Mouse (Mus musculus): ENCODE measurements at regions not wholly inside any gene's neighbourhood (a gene's known extent, or its start where the extent isn't known, plus 50 kb on each side); places are given as distances from the start of the nearest gene placed in this dataset.

DNA sequence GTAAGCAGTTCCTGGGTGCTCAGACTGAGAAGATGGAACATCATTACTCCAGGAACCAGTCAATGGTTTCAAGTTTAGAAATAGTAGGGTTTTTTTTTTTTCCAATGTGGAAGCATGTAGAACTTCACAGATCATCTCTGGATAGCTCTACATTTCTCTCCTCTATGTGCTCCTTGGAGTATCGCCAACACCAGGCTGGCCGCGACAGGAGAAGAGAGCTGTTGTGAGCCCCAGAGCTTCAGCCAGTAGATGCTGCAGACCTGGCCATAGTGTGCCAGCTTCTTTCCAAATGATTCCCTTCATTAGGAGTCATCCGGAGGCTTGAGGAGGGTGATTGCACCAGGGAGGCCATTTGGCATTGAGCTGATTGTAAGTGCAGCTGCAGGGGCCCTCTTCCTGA is 322.6 kb upstream of the Thsd7b start:
- DNase-seq: no peak

DNA sequence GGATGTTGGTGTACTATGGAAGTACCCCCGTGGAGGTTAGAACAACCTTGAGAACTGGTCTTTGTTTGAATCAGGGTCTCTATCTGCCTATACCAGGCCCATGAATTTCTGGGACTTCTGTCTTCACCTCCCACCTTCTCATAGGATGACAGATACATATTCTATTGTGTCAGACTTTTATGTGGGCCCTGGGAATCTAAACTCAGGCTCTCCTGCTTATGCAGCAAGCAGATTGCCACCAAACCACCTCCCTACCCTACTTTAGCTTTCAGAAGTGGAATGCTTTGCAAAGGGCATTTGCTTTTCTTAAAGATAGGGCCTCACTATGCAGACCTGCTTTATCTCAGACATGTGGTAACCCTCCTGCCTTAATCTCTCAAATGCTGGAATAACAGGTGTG is 322.7 kb upstream of the Cxcr4 start:
- DNase-seq: no peak

DNA sequence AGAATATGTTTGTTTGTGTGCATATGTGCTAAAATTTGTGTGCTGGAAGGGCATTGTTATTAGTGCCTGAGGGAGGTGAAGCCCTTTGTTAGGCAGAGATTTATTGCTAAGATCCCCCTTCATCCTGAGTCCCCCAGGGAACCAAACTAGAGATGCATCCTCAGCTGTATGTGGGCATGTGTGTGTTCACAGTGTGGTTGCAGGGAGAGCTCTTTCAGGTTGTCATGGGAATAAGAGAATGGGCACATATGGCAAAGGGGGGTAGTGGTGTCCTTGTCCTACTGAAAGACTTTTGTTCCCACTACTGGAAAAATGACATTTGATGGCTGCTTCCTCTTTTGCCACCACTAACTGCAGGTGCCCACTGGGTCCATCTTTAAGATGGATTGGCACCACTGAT is 320.4 kb upstream of the Cxcr4 start:
- DNase-seq: no peak

DNA sequence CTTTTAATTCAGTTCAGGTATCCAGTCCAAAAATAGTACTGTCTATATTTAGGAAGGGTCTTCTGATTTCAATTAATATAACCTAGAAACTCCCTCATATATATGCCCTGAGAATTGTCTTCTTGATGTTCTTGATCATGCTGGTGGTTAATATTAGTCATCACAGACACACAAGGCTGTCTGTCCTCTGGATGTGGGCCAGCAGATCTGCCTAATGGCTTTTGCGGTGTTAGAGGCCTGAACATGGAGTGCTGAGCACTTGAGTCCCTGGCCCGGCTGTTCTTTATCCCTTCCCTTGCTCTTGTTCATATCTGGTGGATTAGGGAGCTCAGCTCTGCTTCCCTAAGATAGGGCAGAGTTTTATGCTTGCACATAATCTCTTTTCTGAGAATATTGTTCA is 315.5 kb upstream of the Cxcr4 start:
- DNase-seq: no peak

DNA sequence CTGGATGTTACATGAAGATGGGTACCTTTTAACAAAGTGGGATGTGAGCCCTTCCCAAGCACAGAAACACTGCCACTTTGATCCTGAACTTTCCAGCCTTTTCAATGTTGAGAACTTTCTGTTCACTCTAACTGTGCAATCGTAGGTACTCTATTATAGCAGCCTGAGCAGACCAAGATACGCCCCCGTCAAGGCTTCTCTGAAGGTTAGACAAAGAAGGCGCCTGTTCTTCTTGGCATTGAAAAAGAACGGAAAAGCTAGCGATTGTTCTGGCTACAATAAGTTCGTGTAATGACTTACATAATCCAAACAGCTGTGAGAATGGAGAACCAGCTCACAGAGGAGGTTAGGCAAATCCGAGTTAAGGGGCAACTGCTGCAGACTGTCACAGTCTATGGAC is 305.9 kb upstream of the Cxcr4 start:
- no peak for DNase-seq

DNA sequence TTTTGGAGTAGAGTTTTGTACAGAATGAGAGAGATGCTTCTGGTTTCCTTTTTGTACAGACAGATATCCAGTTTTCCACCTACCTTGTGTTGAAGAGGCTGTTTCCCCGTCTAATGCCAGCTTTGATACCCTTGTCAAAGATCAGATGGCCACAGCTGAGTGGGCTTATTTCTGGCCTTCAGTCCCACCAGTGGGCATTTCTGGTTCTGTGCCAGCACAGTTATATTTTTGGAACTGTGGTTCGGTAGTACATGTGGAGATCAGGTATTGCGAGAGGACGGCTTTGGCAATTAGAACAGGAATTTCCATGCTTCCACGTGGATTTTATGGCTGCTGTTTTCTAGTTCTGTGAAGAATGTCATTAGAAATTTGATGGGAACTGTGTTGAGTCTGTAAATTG is 302.5 kb upstream of the Cxcr4 start:
- DNase-seq: no peak

DNA sequence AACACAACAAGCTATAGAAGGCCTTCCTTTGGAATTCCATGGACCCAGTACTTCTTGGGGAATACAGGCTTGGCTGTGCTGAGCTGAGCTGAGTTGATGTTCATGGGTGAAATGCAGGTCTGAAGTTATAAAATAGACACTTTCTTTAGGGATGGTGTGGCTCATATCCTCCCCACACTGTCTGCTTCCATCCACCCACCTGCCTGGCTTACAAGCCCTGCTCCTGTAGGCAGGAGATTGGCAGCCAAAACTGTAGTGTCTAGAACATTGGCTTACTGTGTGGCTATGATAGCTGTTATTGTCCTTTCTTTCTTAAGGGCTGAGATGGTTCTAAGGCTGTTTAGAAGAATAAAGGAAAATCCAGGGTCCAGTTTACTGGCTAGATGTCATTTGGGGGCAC is 286.2 kb upstream of the Cxcr4 start:
- DNase-seq: no peak

DNA sequence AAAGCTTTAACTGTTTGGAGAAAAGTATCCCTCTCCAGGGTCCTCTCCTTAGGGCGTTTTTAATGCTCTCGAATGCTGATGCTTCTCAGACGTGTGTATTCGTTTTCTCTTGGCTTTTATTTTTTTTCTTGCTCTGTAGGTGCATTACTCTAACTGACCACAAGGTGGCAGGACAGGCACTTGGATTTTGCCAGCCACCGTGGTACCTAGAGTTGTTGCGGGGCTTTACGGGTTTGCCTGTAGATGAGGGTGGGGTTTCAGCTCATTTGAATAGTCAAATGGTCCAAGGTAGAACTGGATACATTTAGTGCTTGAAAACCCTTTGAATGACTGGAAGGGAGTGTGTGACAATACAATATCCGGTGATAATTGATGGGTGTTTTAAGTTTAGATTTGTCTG is 283.2 kb upstream of the Cxcr4 start:
- peak; percentile 34 for DNase-seq

DNA sequence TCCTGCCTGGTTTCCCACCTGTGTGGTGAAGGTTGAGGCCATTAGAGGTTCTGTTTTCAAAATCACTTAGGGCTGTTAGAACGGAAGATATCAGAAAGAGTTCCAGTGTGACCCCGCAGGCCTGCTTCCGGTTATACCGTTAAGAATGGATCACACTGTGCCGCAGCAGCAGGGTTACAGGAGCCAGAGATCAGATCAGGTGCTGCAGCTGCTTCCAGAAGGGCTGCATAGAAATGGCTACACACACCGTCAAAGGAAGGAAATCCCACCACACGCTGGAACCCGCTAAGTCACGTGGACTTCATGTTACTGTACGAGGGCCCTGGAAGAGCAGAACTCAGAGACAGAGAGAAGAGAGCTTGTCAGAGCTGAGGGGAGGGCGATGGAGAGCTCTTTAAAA is 282.1 kb upstream of the Cxcr4 start:
- peak; percentile 12 for DNase-seq

DNA sequence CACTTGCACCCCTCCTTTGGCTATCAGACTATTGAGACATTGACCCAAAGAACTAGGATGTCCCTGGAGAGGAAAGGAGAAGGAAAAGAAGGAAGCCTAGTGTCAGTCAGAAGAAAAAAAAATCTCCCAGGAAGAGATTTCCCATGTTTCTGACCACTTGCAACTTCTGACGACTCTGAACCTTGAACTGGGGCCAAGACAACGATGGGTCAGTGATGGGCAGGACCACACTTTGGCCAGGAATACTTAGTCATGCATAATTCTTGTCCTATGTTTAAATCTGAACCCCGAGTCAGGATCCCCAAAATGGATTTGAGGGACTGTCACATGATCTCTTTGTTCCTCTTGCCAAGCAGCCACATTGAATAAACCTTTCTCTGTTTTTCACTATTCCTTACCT is 276.7 kb upstream of the Cxcr4 start:
- no peak for DNase-seq

DNA sequence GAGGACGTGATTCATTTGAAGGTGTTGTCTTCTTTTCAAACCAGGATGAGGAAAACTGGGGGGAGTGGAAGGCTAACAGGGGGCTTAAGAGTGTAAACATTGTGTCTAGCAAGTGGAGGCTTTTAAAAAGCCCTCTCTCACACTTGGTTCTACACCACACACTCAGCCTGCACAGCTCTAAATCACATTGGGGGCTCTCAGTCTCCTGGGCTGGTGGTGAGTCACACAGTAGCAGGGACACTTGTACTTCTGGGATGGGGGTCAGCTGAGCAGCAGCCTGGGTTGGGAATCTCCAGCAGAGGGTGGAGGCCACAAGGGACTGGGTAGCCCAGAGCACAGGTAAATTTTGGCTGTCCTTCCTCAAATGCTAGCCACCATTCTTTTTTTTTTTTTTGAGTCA is 268.4 kb upstream of the Cxcr4 start:
- DNase-seq: no peak

DNA sequence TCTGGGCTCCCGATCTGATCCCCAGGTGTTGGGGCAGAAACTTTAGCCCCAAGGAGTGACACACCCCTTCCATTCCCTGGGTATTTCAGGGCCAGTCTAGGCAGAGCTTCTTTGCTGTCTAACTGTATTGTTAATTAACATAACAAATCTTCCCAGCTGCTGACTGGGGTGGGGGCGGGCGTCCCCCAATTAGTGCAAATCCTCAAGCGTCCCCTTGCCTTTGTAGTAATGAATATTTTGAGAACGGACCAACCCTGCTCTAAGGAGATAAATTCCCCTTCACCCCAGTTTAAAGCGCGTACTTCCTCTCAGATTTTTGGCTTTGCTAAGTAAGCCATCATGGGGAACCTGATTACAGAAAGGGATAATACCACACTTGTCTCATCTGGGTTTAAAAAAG is 268.0 kb upstream of the Cxcr4 start:
- no peak for DNase-seq

DNA sequence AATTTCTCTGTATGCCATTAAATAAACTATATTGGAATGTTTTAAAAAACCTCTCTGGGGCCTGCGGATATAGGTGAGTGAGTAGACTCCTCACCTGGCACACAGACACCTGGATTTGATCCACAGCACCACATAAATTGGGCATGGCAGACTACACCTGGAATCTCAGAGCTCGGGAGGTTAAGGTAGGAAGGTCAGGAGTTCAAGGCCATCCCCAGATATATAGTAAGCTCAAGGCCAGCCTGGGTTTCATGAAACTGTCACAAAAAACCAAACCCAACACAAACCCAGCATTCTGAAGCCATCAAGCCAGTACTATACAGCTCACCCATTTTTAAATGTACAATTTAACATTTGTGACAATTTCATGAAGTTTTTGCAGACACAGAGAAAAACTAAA is 266.6 kb upstream of the Cxcr4 start:
- no peak for DNase-seq

DNA sequence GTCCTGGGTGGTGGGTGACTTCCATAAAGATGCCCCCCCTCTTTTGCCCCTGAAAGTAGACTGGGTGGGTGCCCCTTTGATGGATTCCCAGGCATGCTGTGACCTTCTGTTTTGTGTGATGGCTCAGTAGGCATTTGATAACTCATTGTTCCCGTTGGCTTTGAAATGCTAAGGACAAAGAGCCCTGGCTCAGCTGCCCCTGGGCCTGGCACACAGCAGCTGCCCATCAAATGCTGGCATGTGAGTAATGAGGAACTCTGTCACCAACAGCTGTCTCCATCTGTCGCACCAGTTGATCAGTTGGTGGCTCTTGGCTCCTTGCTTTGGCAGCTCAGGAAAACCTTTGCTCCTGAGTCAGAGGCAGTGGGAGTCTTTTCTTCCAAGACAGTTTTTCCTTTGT is 264.8 kb upstream of the Cxcr4 start:
- DNase-seq: no peak

DNA sequence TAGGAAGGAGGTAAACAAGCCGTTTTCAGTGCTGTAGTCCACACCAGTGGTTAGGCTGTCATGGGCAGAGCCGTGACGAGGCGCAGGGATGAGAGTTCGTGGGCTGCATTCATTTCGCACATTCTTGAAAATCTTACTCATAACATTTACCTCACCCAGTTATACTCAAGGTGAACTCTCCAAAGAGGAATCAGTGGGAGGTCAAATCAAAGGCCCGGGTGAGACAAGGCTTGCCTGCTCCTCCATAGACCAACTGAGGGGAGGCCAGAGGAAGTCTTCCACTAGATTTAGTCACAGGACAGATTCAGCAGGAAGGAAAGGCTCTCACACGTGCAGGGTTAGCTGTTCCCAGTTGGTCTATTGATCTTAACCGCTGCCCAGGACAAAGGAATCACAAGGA is 262.6 kb upstream of the Cxcr4 start:
- DNase-seq: no peak

DNA sequence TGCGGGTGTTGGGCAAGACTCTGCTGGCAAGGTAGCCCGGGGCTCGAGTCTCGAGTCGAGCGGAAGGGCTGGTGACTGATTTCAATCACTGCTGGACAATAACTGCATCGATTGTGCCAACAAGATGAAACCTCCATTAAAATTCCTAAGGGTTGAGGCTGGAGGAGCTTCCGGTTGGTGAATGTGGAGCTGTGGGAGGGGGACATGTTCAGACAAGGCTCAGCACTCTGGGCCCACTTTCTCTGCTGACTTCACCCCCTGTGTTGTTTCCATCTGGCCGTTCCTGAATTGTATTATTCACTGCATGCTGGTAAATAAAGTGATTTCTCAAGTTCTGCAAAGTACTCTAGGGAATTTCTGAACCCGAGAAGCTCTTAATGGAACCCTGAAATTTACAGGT is 261.2 kb upstream of the Cxcr4 start:
- DNase-seq: no peak

DNA sequence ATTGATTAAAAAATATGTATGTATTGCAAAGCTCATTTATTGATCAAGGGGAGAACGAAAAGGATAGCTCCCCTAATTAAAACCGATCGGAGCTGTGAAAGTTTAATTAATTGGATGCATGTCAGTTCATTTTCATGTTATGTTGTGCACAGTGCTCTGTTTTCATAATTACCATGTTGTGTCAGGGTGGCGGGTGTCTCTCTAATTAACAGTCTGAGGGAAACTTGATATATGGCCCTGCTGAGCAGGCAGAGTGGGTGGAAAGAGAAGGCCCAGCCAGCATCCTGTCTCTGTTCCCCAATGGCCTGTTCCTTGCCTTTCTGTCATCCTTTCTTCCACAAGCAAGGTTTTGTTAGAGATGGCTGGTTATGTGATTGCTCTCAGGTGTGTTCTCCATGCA is 245.3 kb upstream of the Cxcr4 start:
- no peak for DNase-seq

DNA sequence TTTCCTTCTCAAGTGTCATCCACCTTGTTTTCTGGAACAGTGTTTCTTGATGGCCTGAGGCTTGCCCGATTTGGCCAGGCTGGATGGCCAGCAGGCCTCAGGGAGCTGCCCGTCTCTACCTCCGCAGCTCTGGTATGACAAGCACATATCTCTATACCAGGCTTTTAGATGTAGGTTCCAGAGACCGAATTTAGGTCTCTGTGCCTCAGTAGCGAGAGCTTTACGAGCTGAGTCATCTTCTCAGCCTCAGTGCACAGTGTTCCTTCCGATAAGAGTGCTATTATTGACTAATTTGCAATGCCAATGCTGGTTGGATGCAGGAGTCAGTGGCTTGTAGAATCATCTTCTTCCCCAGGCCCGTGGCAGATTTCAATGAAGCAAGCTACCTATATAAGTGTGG is 243.4 kb upstream of the Cxcr4 start:
- no peak for DNase-seq

DNA sequence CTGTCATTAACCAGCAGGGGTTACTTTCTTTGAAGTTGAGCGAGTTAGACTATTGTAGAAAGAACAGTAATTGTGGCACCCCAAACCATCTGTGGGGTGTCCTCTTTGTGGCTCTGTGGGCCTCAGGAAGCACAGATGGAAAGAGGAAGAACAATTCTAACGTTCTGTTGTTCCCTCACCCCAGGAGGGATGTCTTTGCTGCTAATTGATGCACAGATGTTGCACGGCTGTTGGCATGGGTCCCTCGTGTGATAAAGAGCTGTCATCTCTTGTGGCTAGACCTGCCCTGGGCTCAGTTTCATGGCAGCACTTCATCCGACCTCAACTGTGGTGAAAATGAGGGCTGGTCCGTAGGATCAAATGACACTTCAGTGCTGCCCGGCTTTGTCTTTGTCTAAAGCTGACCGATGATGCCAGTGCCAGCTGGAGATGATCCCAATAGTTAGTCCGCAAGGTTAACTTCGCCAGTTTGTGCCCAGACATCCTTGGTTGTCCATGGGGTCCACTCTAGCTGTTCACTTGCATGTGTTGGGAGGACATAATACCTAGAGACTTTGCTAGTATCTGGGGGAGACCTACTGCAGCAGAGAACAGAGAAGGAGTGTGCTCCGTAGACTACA is 241.1 kb upstream of the Cxcr4 start:
- DNase-seq: no peak

DNA sequence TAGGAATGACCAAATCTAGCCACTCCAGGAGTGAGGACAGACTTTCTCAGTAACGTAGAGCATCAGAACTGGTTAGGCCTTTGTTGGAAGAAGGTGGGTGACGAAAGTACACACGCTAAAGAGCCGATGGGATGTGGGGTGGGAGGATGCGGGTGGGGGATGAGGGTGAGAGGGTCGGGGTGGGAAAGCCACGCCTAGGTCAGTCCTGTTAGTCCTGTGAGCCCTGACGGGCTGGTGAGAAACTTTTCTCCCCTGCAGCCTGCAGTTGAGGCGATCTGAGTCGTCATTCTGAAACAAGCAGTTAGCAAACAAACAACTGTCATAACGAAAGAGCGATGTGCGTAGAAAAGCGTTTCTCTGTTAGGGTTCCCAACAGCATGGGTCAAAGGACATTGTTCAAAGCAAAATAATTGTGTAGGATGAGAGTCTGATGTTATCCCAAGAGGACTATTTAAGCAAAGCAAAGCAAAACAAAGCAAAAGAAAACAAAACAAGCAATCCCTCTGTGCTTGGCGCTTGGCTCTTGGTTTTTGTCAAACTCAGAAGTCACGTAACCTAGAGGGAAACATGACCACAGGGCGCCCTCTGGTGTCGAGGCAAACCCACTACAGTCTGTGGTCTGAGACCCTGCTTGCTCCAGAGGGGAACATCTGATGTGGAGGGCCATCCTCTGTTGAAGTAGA is 240.2 kb upstream of the Cxcr4 start:
- DNase-seq: peak; percentile 91

DNA sequence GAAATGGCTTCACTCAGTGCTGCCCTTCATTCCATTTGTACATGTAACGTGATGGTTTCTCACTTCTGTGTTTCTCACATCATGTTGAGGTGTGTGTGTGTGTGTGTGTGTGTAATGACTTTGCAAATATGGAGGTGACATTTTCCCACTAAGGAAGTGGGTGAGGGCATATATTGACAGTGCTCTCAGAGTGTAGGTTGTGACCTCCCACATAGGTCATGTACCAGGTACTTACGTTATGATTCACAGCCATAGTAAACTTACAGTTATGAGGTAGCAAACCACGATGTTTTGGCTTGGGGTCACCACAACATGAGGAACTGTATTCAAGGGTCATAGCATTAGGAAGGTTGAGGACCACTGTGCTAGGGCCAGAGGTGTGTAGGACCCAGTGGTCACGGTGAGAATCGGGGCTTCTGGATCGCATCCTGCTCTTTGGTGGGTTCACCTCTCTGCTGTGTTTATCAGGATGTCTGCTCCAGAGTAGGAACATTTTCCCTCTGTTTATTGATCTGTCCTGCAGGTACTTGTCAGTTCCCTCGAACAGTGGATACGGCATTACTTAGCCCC is 238.7 kb upstream of the Cxcr4 start:
- DNase-seq: no peak

DNA sequence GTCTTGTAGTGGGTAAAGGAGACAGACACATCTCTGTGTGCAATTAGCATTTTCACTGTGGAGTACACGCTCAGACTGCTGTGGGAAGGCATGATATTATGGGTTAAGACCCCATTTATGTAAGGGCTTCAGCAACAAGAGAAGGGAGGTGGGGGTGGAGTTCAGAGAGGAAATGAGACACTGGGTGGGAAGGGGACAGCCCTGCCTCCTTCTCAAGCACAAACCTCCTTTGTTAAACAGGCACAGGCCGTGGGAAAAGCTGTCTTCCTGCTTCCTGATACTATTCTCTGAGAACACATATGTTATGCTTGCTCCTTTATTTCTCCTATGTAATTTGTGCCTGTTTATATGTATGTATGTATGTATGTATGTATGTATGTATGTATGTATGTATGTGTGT is 237.4 kb upstream of the Cxcr4 start:
- DNase-seq: peak; percentile 29

DNA sequence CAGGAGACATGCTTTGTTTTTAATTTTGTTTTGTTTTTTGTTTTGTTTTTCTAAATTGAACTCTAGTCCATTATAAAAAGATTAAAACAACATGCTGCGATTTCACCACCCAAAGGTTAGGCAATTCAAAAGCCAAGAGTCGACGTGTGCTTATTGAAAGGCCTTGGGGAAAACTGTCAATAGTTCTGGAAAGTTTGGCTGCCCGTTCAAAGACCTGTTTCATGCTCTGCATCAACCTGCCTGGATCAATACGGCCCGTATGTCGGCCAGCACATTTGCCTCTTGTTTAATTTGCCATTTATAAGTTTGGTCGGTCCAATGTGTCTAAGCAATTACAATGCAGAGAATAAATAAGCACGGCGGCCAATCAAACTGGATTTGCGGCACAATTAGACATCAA is 234.3 kb upstream of the Cxcr4 start:
- no peak for DNase-seq

DNA sequence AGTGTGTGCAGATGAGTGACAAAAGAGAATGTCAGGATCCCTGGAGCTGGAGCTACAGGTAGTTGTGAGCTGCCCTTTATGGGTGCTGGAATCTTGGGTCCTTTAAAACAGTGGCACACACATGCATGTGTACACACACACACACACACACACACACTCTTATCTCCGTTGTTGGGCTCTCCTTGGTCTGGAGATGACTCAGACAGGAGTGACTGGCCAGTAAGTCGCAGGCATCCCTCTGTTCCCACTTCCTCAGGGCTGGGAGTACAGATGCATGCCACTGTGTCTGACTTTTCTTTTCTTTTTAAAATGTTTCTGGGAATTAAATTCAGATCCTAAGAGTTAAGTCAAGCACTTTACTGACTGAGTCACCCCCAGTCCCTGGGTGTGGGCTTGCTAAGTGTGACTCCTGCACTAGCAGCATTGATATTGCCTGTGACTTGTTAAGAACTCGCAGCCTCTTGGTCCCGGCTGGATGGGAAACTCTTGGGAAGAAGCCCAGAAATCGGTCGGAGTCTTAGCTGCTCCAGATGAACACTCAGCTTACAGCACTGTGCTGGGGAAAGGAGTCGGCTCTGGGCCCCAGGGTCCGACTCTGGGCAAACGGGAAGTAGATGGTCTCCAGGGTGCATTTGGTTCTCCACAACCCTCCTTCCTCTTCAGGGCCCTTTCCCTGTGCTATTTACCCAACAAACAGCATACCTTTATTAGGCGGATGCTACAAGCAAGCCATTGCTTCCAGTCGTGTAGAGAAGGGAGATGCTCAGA is 233.0 kb upstream of the Cxcr4 start:
- DNase-seq: no peak
